Mouse (Mus musculus) forebrain, embryonic 12.5 days (tissue): Measurements from ENCODE around the gene Olfr1293-ps. TPM values are rescaled to one million over a fixed set of nuclear protein-coding genes. Genes with fewer than 3 reads are reported as not detected.

Experiments used
- ATAC-seq: fragments of 200-750 bp; cut with Nextera tagmentation; 2 replicates; pipeline ENCODE4 v1.8.0; 2017; ENCODE audit warnings: moderate TSS enrichment; ENCODE audit not compliant: low FRiP score
- H3K27ac ChIP-seq: fragments of 300-500 bp; sonication (generic); 2 replicates; pipeline ENCODE4 v1.5.1; 2016; ENCODE audit warnings: mild to moderate bottlenecking
- H3K27me3 ChIP-seq: fragments of 300-500 bp; sonication (generic); 2 replicates; pipeline ENCODE4 v1.6.1; 2016; ENCODE audit warnings: mild to moderate bottlenecking
- H3K36me3 ChIP-seq: fragments of 300-500 bp; sonication (generic); replicated peaks from 2 replicates; pipeline ENCODE4 v1.6.1; 2016; ENCODE audit warnings: mild to moderate bottlenecking
- H3K4me1 ChIP-seq: fragments of 300-500 bp; sonication (generic); 2 replicates; pipeline ENCODE4 v1.6.1; 2016
- H3K4me2 ChIP-seq: fragments of 300-500 bp; sonication (generic); 2 replicates; pipeline ENCODE4 v1.6.1; 2016; ENCODE audit warnings: mild to moderate bottlenecking, moderate library complexity
- H3K4me3 ChIP-seq: fragments of 300-500 bp; sonication (generic); replicated peaks from 2 replicates; pipeline ENCODE4 v1.5.1; 2016; ENCODE audit warnings: mild to moderate bottlenecking
- H3K9ac ChIP-seq: fragments of 300-500 bp; sonication (generic); 2 replicates; pipeline ENCODE4 v1.6.1; 2016; ENCODE audit warnings: mild to moderate bottlenecking
- H3K9me3 ChIP-seq: fragments of 300-500 bp; sonication (generic); 2 replicates; pipeline ENCODE4 v1.6.1; 2016
- WGBS: fragments of 180-500 bp; shearing (Covaris S2); methylation state at CpG from one replicate; pipeline ENCODE4 v1.1.7; 2016; 5-methylcytosine and 5-hydroxymethylcytosine counted together
- polyA plus RNA-seq: library from polyadenylated mRNA; unstranded; fragments of >200 nt; fragmentation: Nextera tagmentation; extraction: Ambion mirVana; gene quantifications from 2 replicates; pipeline ENCODE4 v1.2.1, GENCODE M21; 2016

Olfr1293-ps gene
- not detected in 2 replicates for polyA plus RNA-seq

GRCm38 (mm10) chr2:111524903-111525302, at the start of gene Olfr1293-ps:
Gene Olfr1293-ps (plus strand): TSS chr2:111525203.
- Histone ChIP-seq H3K4me2 (no peak within 1 kb of the TSS), H3K9ac (no peak within 1 kb of the TSS), H3K27ac (no peak within 1 kb of the TSS), H3K9me3 (0 out of 2 replicates have a peak, but pooled peaks cover 2% of the 10 kb centered on the region), H3K4me3 (no peak within 1 kb of the TSS), H3K27me3 (no peaks in the 10 kb centered on the region), H3K36me3 (no peaks in the 10 kb centered on the region), H3K4me1 (no peaks in the 10 kb centered on the region)
- WGBS = 93% methylated on average over 1 of the region's 1 CpGs
- ATAC-seq = no peak

- Histone ChIP-seq H3K9me3 (no peaks in the 10 kb centered on the region), H3K9ac (no peak within 1 kb of the TSS), H3K4me1 (no peaks in the 10 kb centered on the region), H3K4me2 (no peak within 1 kb of the TSS), H3K27me3 (no peaks in the 10 kb centered on the region), H3K4me3 (no peak within 1 kb of the TSS), H3K36me3 (no peaks in the 10 kb centered on the region), H3K27ac (no peak within 1 kb of the TSS)
- no peak for ATAC-seq
- WGBS = 86% methylated on average over 1 of the region's 1 CpGs
Measured at GRCm38 (mm10) chr2:111480519-111480918, 44.5 kb upstream of the Olfr1293-ps start, which contains the start of gene Olfr1289. Gene Olfr1289 (plus strand): TSS chr2:111480819.

GRCm38 (mm10) chr2:111493729-111494128, 31.3 kb upstream of the Olfr1293-ps start, which contains the start of gene Olfr1290:
Gene Olfr1290 (minus strand): TSS chr2:111493829.
- no peak within 1 kb of the TSS for H3K4me2 ChIP-seq
- no peaks in the 10 kb centered on the region for H3K27me3 ChIP-seq
- H3K9me3 ChIP-seq = no peaks in the 10 kb centered on the region
- no peak within 1 kb of the TSS for H3K9ac ChIP-seq
- H3K36me3 ChIP-seq = no peaks in the 10 kb centered on the region
- no peak within 1 kb of the TSS for H3K27ac ChIP-seq
- no peaks in the 10 kb centered on the region for H3K4me1 ChIP-seq
- H3K4me3 ChIP-seq = no peak within 1 kb of the TSS
- ATAC-seq = no peak
- 81% methylated on average over 5 of the region's 5 CpGs for WGBS

GRCm38 (mm10) chr2:111496880-111497279, 28.1 kb upstream of the Olfr1293-ps start, which contains the start of gene Olfr1291-ps1:
Gene Olfr1291-ps1 (plus strand): TSS chr2:111497180.
- H3K36me3 ChIP-seq = no peaks in the 10 kb centered on the region
- no peak within 1 kb of the TSS for H3K4me2 ChIP-seq
- no peaks in the 10 kb centered on the region for H3K27me3 ChIP-seq
- no peaks in the 10 kb centered on the region for H3K9me3 ChIP-seq
- H3K4me3 ChIP-seq = no peak within 1 kb of the TSS
- no peaks in the 10 kb centered on the region for H3K4me1 ChIP-seq
- ATAC-seq = no peak
- 91% methylated on average over 3 of the region's 3 CpGs for WGBS
- H3K27ac ChIP-seq = no peak within 1 kb of the TSS
- H3K9ac ChIP-seq = no peak within 1 kb of the TSS

- H3K27me3 ChIP-seq = no peaks in the 10 kb centered on the region
- 0 out of 2 replicates have a peak, but pooled peaks cover 6% of the 10 kb centered on the region for H3K9me3 ChIP-seq
- no peak overlapping the region for H3K9ac ChIP-seq
- H3K36me3 ChIP-seq = no peaks in the 10 kb centered on the region
- no peaks in the 10 kb centered on the region for H3K4me1 ChIP-seq
- 93% methylated on average over 10 of the region's 10 CpGs for WGBS
- no peak overlapping the region for H3K27ac ChIP-seq
- H3K4me3 ChIP-seq = no peak overlapping the region
- ATAC-seq = no peak
- no peak overlapping the region for H3K4me2 ChIP-seq
Measured at GRCm38 (mm10) chr2:111517451-111517850, 7.6 kb upstream of the Olfr1293-ps start.

GRCm38 (mm10) chr2:111540191-111540590, 15.2 kb downstream of the Olfr1293-ps start, which contains the start of gene Olfr1294:
Gene Olfr1294 (minus strand): TSS chr2:111540291.
- WGBS = 54% methylated on average over 1 of the region's 1 CpGs
- Histone ChIP-seq H3K4me2 (no peak within 1 kb of the TSS), H3K4me3 (no peak within 1 kb of the TSS), H3K9ac (no peak within 1 kb of the TSS), H3K9me3 (no peaks in the 10 kb centered on the region), H3K27me3 (no peaks in the 10 kb centered on the region), H3K27ac (no peak within 1 kb of the TSS), H3K4me1 (no peaks in the 10 kb centered on the region), H3K36me3 (no peaks in the 10 kb centered on the region)
- ATAC-seq = no peak

GRCm38 (mm10) chr2:111569581-111569980, 44.6 kb downstream of the Olfr1293-ps start, which contains the start of gene Olfr1295:
Gene Olfr1295 (minus strand): TSS chr2:111569681.
- no peak for ATAC-seq
- H3K9me3 ChIP-seq = no peaks in the 10 kb centered on the region
- no peak within 1 kb of the TSS for H3K4me2 ChIP-seq

More at GRCm38 (mm10) chr2:111569581-111569980, 44.6 kb downstream of the Olfr1293-ps start, which contains the start of gene Olfr1295:
- Histone ChIP-seq H3K4me3 (no peak within 1 kb of the TSS), H3K27me3 (no peaks in the 10 kb centered on the region), H3K27ac (no peak within 1 kb of the TSS), H3K36me3 (no peaks in the 10 kb centered on the region), H3K9ac (no peak within 1 kb of the TSS), H3K4me1 (no peaks in the 10 kb centered on the region)

Other genes with a start within 250 kb of the Olfr1293-ps start
- gene Olfr1278, start 235.1 kb upstream of the Olfr1293-ps start, polyA plus RNA-seq = not detected in 2 replicates
- gene Olfr1279, start 224.6 kb upstream of the Olfr1293-ps start, polyA plus RNA-seq = not detected in 2 replicates
- not detected in 2 replicates for gene Olfr1280, start 211.2 kb upstream of the Olfr1293-ps start, polyA plus RNA-seq
- not detected in 2 replicates for gene Olfr1281, start 198.7 kb upstream of the Olfr1293-ps start, polyA plus RNA-seq
- gene Olfr1282, start 189.1 kb upstream of the Olfr1293-ps start, polyA plus RNA-seq = not detected in 2 replicates
- gene Olfr1283, start 158.4 kb upstream of the Olfr1293-ps start, polyA plus RNA-seq = not detected in 2 replicates
- gene Olfr1284, start 149.7 kb upstream of the Olfr1293-ps start, polyA plus RNA-seq = not detected in 2 replicates
- gene Olfr1286, start 102.1 kb upstream of the Olfr1293-ps start, polyA plus RNA-seq = not detected in 2 replicates
- not detected in 2 replicates for gene Olfr1287, start 76.1 kb upstream of the Olfr1293-ps start, polyA plus RNA-seq
- not detected in 2 replicates for gene Olfr1288, start 51.1 kb upstream of the Olfr1293-ps start, polyA plus RNA-seq
- gene Olfr1289, start 44.4 kb upstream of the Olfr1293-ps start, polyA plus RNA-seq = not detected in 2 replicates
- gene Olfr1290, start 31.4 kb upstream of the Olfr1293-ps start, polyA plus RNA-seq = not detected in 2 replicates
- not detected in 2 replicates for gene Olfr1291-ps1, start 28.0 kb upstream of the Olfr1293-ps start, polyA plus RNA-seq
- not detected in 2 replicates for gene Olfr1294, start 15.1 kb downstream of the Olfr1293-ps start, polyA plus RNA-seq
- gene Olfr1295, start 44.5 kb downstream of the Olfr1293-ps start, polyA plus RNA-seq = not detected in 2 replicates
- gene Olfr1297, start 101.3 kb downstream of the Olfr1293-ps start, polyA plus RNA-seq = not detected in 2 replicates
- gene Olfr1298, start 124.0 kb downstream of the Olfr1293-ps start, polyA plus RNA-seq = not detected in 2 replicates
- gene Olfr1299, start 136.2 kb downstream of the Olfr1293-ps start, polyA plus RNA-seq = not detected in 2 replicates
- gene Olfr1301, start 225.8 kb downstream of the Olfr1293-ps start, polyA plus RNA-seq = not detected in 2 replicates